Mouse (Mus musculus): ENCODE measurements at regions not wholly inside any gene's neighbourhood (a gene's known extent, or its start where the extent isn't known, plus 50 kb on each side); places are given as distances from the start of the nearest gene placed in this dataset.

- TF ChIP-seq CTCF (IDR thresholded peaks at IDR 0.05; ENCODE audit: borderline replicate concordance, insufficient read depth, low read depth, low read length), result no peak
- TF ChIP-seq POLR2A (IDR thresholded peaks at IDR 0.05; ENCODE audit: borderline replicate concordance, insufficient read depth, low read length), result no peak
Observed at GRCm38 (mm10) chr3:148343633-148344361, 646.6 kb downstream of the Adgrl2 start.

Measured in cerebellum, adult 2 months (tissue).